Mouse (Mus musculus) monocyte, adult 5-6 weeks (primary cell): Measurements from ENCODE around the gene Greb1. TPM values are rescaled to one million over a fixed set of nuclear protein-coding genes. Genes with fewer than 3 reads are reported as not detected.

Source experiments
- total RNA-seq: library from RNA; stranded (forward); fragments of 200-1000, 200-491, 200-594 nt; gene quantifications from 3 replicates; pipeline ENCODE4 v1.2.3, GENCODE M21; 2017

The Greb1 gene
- total RNA-seq, 1 experiment from 2014 or later = not detected

Other genes starting within 250 kb of the Greb1 start
- 32.5 to 104 TPM (median 38.1 TPM) in 3 replicates for gene Lpin1, start 189.9 kb downstream of the Greb1 start, total RNA-seq
- not detected in 3 replicates for gene Ntsr2, start 147.5 kb downstream of the Greb1 start, total RNA-seq
- gene E2f6, start 10.1 kb upstream of the Greb1 start, total RNA-seq = 6.2 to 12.3 TPM (median 8.9 TPM) in 3 replicates
- gene Rock2, start 94.0 kb upstream of the Greb1 start, total RNA-seq = 78.4 to 114 TPM (median 84.2 TPM) in 3 replicates
- gene Pqlc3, start 199.5 kb upstream of the Greb1 start, total RNA-seq = 48.6 to 53.1 TPM (median 52.5 TPM) in 3 replicates
- not detected in 3 replicates for gene 2410004P03Rik, start 210.8 kb upstream of the Greb1 start, total RNA-seq